Mouse (Mus musculus) myocyte (in vitro differentiated cells): ENCODE measurements around the gene Tmem86a.

Experiments used
- E2F4 ChIP-seq: IDR thresholded peaks from one replicate; pipeline ENCODE4 v1.6.1; 2011; ENCODE audit warnings: mild to moderate bottlenecking, control low read depth, moderate library complexity; ENCODE audit not compliant: insufficient read depth
- MAX ChIP-seq: IDR thresholded peaks from one replicate; pipeline ENCODE4 v1.6.1; 2011; ENCODE audit warnings: low read depth, mild to moderate bottlenecking, control low read depth
- POLR2A ChIP-seq: IDR thresholded peaks from one replicate; pipeline ENCODE4 v1.6.1; 2011; ENCODE audit warnings: low read depth, mild to moderate bottlenecking, control low read depth, moderate library complexity; ENCODE audit not compliant: insufficient read length
- USF1 ChIP-seq: IDR thresholded peaks from one replicate; pipeline ENCODE4 v1.6.1; 2011; ENCODE audit warnings: low read depth, mild to moderate bottlenecking, control low read depth, moderate library complexity

DNA sequence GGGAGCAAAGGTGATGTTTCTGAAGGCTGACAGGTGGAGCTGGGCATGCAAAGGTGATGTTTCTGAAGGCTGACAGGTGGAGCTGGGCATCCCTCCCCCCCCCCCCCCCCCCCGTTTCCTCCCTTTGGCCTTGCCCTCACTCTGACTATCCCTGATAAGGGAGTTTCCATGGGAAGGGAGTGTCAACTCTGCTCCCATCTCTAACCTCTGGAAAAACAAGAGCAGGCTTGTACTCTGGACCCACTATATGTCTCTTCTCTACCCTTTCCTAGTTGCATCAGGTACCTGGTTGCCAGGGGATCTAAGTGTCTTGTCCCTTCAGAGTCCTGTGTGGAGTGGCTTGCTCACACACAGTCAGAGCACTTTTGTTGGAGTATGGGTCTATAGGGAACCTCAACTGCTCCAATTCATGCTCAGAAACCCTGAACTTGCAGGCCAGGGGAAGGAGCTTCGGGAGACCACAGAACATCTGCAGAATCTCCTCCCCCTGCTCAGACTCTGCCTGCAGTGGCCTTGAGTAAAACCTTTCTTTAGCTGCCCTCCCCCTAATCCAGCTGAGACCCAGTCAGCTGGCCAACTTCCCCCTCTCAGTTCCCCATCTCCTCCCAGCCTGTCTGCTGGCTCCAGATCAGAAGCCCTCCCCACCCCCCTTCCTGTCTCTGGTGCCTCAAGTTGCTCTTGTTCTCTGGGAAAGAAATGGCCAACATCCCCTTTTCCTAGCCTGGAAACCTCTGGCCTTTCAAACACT lies 1.2 kb downstream of the Tmem86a start:
- TF ChIP-seq POLR2A = no peak
- TF ChIP-seq E2F4 = no peak
- no peak for TF ChIP-seq USF1
- TF ChIP-seq MAX = no peak
